Mouse (Mus musculus): ENCODE measurements around the gene Mxi1. TPM values are rescaled to one million over a fixed set of nuclear protein-coding genes. Genes with fewer than 3 reads are reported as not detected.

Gene Mxi1
- polyA plus RNA-seq, 2 experiments, result 16.5 to 27.7 TPM

DNA sequence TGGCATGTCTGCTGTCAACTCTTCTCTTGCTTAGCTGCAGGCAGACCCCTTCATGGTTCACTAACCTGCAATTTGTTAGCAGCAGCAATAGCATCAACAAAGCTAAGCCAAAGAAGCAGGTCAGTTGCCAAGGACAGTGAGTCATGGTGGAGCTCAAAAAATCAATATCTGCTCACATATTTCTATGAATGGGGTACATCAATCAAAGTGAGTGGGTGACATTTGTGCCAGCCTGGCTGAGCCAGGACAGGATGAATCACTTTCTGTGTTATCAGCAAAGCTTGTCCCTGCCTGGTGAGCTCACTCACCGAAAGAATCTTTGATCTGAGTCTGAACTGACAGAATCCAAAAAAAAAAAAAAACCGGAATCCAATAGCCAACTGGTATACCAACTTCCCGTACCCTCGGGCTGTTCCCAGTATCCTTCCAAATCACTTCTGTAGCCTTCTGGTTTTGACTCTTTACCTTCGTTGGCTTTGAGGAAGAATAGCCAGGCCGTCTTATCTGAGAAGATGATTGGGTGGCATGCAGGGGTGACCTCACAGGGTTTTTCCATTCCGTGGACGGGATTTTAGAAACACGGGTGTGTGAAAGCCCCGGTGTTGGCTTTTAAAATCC is 94.0 kb downstream of the Mxi1 start:
- 67% methylated on average over 10 of the region's 10 CpGs for WGBS (ENCODE audit: insufficient replicate concordance)

DNA sequence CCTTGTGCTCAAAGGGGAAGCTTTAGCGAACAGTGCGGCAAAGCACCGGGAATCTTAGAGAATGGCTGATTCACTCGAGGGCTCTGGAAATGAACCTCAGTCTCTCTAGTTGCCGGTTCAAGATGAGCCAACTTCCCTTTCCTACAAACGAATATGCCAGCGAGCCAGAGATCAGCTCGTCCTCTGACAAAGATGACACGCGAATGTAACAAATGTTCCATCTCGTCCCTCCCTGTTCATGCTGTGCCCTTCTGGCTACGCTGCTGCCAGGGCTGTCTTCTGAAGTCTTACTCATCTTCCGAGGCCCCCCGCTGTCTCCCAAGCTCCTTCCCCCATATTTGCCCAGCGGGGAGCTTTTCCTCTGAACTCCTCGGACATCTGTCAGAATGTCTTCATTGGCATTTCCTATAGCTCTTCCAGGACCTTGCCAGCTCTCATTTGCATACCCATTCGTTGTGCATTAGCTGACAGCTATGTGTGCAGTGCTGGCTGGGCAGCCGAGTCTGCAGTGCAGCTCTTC is 94.6 kb downstream of the Mxi1 start:
- H3K27ac ChIP-seq, result no peak overlapping the region
- no peak overlapping the region for H3K4me3 ChIP-seq (ENCODE audit: insufficient read depth in 1 of 2, low read depth in 2 of 2, low read length in 2 of 2)
- no peaks in the 10 kb centered on the region for H3K9me3 ChIP-seq (ENCODE audit: control insufficient read depth, low read length)
- no peaks in the 10 kb centered on the region for H3K27me3 ChIP-seq (ENCODE audit: control insufficient read depth, insufficient read depth, low read length)
- no peaks in the 10 kb centered on the region for H3K36me3 ChIP-seq (replicated peaks; ENCODE audit: control insufficient read depth, insufficient read depth, low read depth)
- 56% methylated on average over 18 of the region's 18 CpGs for WGBS (ENCODE audit: insufficient replicate concordance)
- peaks cover 0 to 3% of the 10 kb centered on the region in 2 experiments; a peak in 1 of 4 replicates for H3K4me1 ChIP-seq (replicated peaks; ENCODE audit: control insufficient read depth in 2 of 2, insufficient read depth in 2 of 2, low read length in 1 of 2)
- ATAC-seq (ENCODE audit: insufficient read depth) (no peak), DNase-seq (ENCODE audit: low read depth in 3 of 3, low spot score in 3 of 3) (no peak)
- no peak overlapping the region for H3K9ac ChIP-seq (replicated peaks)
- H3K4me2 ChIP-seq (ENCODE audit: low read depth), result no peak overlapping the region
- TF ChIP-seq CTCF (IDR thresholded peaks at IDR 0.05; ENCODE audit: low read depth), result no peak
- no peak for TF ChIP-seq EP300 (IDR thresholded peaks at IDR 0.05; ENCODE audit: low read depth)

More for the DNA sequence above, 94.0 kb downstream of the Mxi1 start:
- ATAC-seq (ENCODE audit: insufficient read depth) (no peak), DNase-seq (ENCODE audit: low read depth in 3 of 3, low spot score in 3 of 3) (no peak)
- no peaks in the 10 kb centered on the region for H3K27me3 ChIP-seq (ENCODE audit: control insufficient read depth, insufficient read depth, low read length)
- no peak overlapping the region for H3K27ac ChIP-seq
- H3K9ac ChIP-seq (replicated peaks), result no peak overlapping the region
- TF ChIP-seq CTCF (IDR thresholded peaks at IDR 0.05; ENCODE audit: low read depth) (no peak), EP300 (IDR thresholded peaks at IDR 0.05; ENCODE audit: low read depth) (no peak)
- H3K36me3 ChIP-seq (replicated peaks; ENCODE audit: control insufficient read depth, insufficient read depth, low read depth), result no peaks in the 10 kb centered on the region
- H3K4me2 ChIP-seq (ENCODE audit: low read depth), result no peak overlapping the region
- H3K4me1 ChIP-seq (replicated peaks; ENCODE audit: control insufficient read depth in 2 of 2, insufficient read depth in 2 of 2, low read length in 1 of 2), result peaks cover 0 to 3% of the 10 kb centered on the region in 2 experiments; a peak in 1 of 4 replicates
- H3K9me3 ChIP-seq (ENCODE audit: control insufficient read depth, low read length), result no peaks in the 10 kb centered on the region
- no peak overlapping the region for H3K4me3 ChIP-seq (ENCODE audit: insufficient read depth in 1 of 2, low read depth in 2 of 2, low read length in 2 of 2)

DNA sequence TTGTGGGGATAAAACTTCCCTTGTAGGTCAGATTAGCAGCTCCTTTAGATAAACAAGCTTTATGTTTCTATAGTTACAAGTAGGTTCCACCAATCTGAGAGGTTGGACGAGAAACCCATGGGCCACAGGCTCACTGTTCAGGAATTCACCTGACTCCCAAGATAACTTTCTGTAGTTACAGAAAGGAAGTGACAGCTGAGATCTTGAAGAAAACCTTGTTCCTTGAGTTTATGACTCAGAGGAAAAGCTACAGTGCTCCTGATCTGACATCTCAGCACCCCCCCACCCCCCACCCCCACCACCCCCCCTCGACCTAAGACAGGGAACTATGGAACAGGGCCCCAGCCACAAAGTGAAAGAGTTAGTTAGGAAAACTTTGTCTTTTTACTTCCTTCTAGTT is 95.5 kb downstream of the Mxi1 start:
- Histone ChIP-seq H3K4me2 (ENCODE audit: low read depth) (no peak overlapping the region), H3K4me3 (ENCODE audit: insufficient read depth in 1 of 2, low read depth in 2 of 2, low read length in 2 of 2) (no peak overlapping the region), H3K9me3 (ENCODE audit: control insufficient read depth, low read length) (no peaks in the 10 kb centered on the region), H3K9ac (replicated peaks) (no peak overlapping the region), H3K27me3 (ENCODE audit: control insufficient read depth, insufficient read depth, low read length) (no peaks in the 10 kb centered on the region), H3K36me3 (replicated peaks; ENCODE audit: control insufficient read depth, insufficient read depth, low read depth) (no peaks in the 10 kb centered on the region), H3K4me1 (replicated peaks; ENCODE audit: control insufficient read depth in 2 of 2, insufficient read depth in 2 of 2, low read length in 1 of 2) (peaks cover 0 to 3% of the 10 kb centered on the region in 2 experiments; a peak in 1 of 4 replicates), H3K27ac (no peak overlapping the region)
- TF ChIP-seq CTCF (IDR thresholded peaks at IDR 0.05; ENCODE audit: low read depth), result no peak
- TF ChIP-seq EP300 (IDR thresholded peaks at IDR 0.05; ENCODE audit: low read depth), result no peak
- no peak for ATAC-seq (ENCODE audit: insufficient read depth)
- no peak for DNase-seq (ENCODE audit: low read depth in 3 of 3, low spot score in 3 of 3)
- WGBS (ENCODE audit: insufficient replicate concordance), result 14% methylated on average over 2 of the region's 2 CpGs

DNA sequence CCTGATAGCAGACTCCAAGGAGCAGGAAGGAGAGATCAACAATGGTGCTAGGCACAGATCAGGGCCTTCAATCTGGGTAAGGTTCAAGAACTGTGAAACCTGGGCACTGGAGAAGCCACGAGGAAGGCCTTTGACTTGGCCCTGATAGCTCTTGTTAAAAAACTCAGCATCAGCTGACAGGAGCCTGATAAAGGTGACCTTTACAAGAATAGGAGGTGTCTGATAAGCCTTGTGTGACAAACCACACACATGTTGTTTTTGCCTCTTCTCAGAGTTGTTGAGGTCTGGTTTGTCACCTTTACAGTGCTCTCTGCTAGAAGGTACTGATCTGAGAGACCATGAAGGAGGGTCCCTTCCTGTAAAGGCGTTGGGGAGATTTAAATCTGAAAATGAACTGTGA is 97.0 kb downstream of the Mxi1 start:
- Histone ChIP-seq H3K27me3 (ENCODE audit: control insufficient read depth, insufficient read depth, low read length) (no peaks in the 10 kb centered on the region), H3K9ac (replicated peaks) (no peak overlapping the region), H3K4me3 (ENCODE audit: insufficient read depth in 1 of 2, low read depth in 2 of 2, low read length in 2 of 2) (no peak overlapping the region), H3K36me3 (replicated peaks; ENCODE audit: control insufficient read depth, insufficient read depth, low read depth) (no peaks in the 10 kb centered on the region), H3K4me2 (ENCODE audit: low read depth) (no peak overlapping the region), H3K4me1 (replicated peaks; ENCODE audit: control insufficient read depth in 2 of 2, insufficient read depth in 2 of 2, low read length in 1 of 2) (peaks cover 0 to 3% of the 10 kb centered on the region in 2 experiments; a peak in 1 of 4 replicates), H3K27ac (no peak overlapping the region), H3K9me3 (ENCODE audit: control insufficient read depth, low read length) (no peaks in the 10 kb centered on the region)
- no peak for ATAC-seq (ENCODE audit: insufficient read depth)
- DNase-seq (ENCODE audit: low read depth in 3 of 3, low spot score in 3 of 3), result no peak
- TF ChIP-seq EP300 (IDR thresholded peaks at IDR 0.05; ENCODE audit: low read depth) (no peak), CTCF (IDR thresholded peaks at IDR 0.05; ENCODE audit: low read depth) (no peak)
- 20% methylated on average over 2 of the region's 2 CpGs for WGBS (ENCODE audit: insufficient replicate concordance)

DNA sequence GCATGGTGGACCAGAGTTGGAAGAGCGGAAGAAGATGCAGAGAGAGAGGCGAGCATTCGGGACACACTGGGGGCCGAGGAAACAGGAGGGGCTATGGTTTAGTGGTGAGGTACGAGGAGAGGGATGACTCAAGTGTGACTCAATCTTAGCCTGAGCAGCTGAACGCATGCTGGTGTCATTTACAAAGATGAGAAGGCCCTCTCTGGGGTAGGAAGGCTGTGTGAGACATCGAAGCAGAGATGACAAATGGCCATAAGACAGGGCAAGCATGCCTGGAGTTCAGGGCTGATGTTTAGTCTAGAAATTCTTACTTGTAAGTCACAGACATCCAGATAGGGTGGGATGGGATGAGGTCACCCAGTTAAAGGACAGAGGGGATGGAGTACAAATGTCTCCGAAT is 98.1 kb downstream of the Mxi1 start:
- no peak for TF ChIP-seq CTCF (IDR thresholded peaks at IDR 0.05; ENCODE audit: low read depth)
- no peak for TF ChIP-seq EP300 (IDR thresholded peaks at IDR 0.05; ENCODE audit: low read depth)
- Histone ChIP-seq H3K27me3 (ENCODE audit: control insufficient read depth, insufficient read depth, low read length) (no peaks in the 10 kb centered on the region), H3K9me3 (ENCODE audit: control insufficient read depth, low read length) (no peaks in the 10 kb centered on the region), H3K27ac (no peak overlapping the region), H3K4me3 (ENCODE audit: insufficient read depth in 1 of 2, low read depth in 2 of 2, low read length in 2 of 2) (no peak overlapping the region), H3K9ac (replicated peaks) (no peak overlapping the region), H3K4me2 (ENCODE audit: low read depth) (no peak overlapping the region), H3K36me3 (replicated peaks; ENCODE audit: control insufficient read depth, insufficient read depth, low read depth) (no peaks in the 10 kb centered on the region), H3K4me1 (replicated peaks; ENCODE audit: control insufficient read depth in 2 of 2, insufficient read depth in 2 of 2, low read length in 1 of 2) (peaks cover 0 to 3% of the 10 kb centered on the region in 2 experiments; a peak in 1 of 4 replicates)
- ATAC-seq (ENCODE audit: insufficient read depth) (no peak), DNase-seq (ENCODE audit: low read depth in 3 of 3, low spot score in 3 of 3) (no peak)
- WGBS (ENCODE audit: insufficient replicate concordance), result 65% methylated on average over 8 of the region's 8 CpGs

All from liver, embryonic 14.5 days (tissue).